Mouse (Mus musculus) MEL (cell line): ENCODE data around the gene Ubox5. TPM values are rescaled to one million over a fixed set of nuclear protein-coding genes. Genes with fewer than 3 reads are reported as not detected.

Experiments
- DNase-seq: peaks from one replicate; pipeline ENCODE4 v3.0.0; 2011; ENCODE audit warnings: low read depth, low spot score
- H3K27ac ChIP-seq: 2 replicates; pipeline ENCODE4 v1.5.1; 2012; ENCODE audit warnings: low read depth, mild to moderate bottlenecking, control low read depth, low read length, moderate library complexity; ENCODE audit not compliant: control insufficient read depth
- H3K27me3 ChIP-seq, 2 experiments: fragments of 150-350 bp in 1 of 2; sonication (generic) in 1 of 2; 2 replicates each; pipeline ENCODE4 v1.6.1; 2012; ENCODE audit warnings: low read length in 2 of 2, mild to moderate bottlenecking in 2 of 2, improper control_type of control experiment in 1 of 2, moderate library complexity in 1 of 2; ENCODE audit not compliant: insufficient read depth in 2 of 2, control insufficient read depth in 1 of 2
- H3K36me3 ChIP-seq, 2 experiments: 2 replicates each; pipeline ENCODE4 v1.6.1; 2012 to 2014; ENCODE audit warnings: low read length in 2 of 2, improper control_type of control experiment in 1 of 2, inconsistent platforms in 1 of 2, mild to moderate bottlenecking in 1 of 2; ENCODE audit not compliant: insufficient read depth in 2 of 2, control insufficient read depth in 1 of 2
- H3K4me1 ChIP-seq, 2 experiments: fragments of 150-350 bp in 1 of 2; sonication (generic) in 1 of 2; 2 replicates each; pipeline ENCODE4 v1.6.1; 2012; ENCODE audit warnings: low read length in 2 of 2, improper control_type of control experiment in 1 of 2, mild to moderate bottlenecking in 1 of 2; ENCODE audit not compliant: insufficient read depth in 2 of 2, control insufficient read depth in 1 of 2
- H3K4me3 ChIP-seq, 2 experiments: fragments of 150-350 bp in 1 of 2; sonication (generic) in 1 of 2; 2 replicates each; pipeline ENCODE4 v1.5.1; 2012; ENCODE audit warnings: low read depth in 2 of 2, low read length in 2 of 2, mild to moderate bottlenecking in 2 of 2, moderate library complexity in 2 of 2, control low read depth in 1 of 2, improper control_type of control experiment in 1 of 2; ENCODE audit not compliant: control insufficient read depth in 1 of 2, insufficient read depth in 1 of 2
- H3K79me2 ChIP-seq: 2 replicates; pipeline ENCODE4 v1.6.1; 2012; ENCODE audit warnings: mild to moderate bottlenecking, low read length, moderate library complexity; ENCODE audit not compliant: control insufficient read depth, poor library complexity, insufficient read depth
- H3K9ac ChIP-seq: 2 replicates; pipeline ENCODE4 v1.6.1; 2012; ENCODE audit warnings: low read depth, mild to moderate bottlenecking, control low read depth, low read length, moderate library complexity; ENCODE audit not compliant: control insufficient read depth, poor library complexity, severe bottlenecking
- H3K9me3 ChIP-seq: fragments of 150-350 bp; sonication (generic); replicated peaks from 2 replicates; pipeline ENCODE4 v1.6.1; 2012; ENCODE audit warnings: mild to moderate bottlenecking, low read length, improper control_type of control experiment, moderate library complexity; ENCODE audit not compliant: insufficient read depth
- CHD1 ChIP-seq: IDR thresholded peaks from 2 replicates; pipeline ENCODE4 v1.6.1; 2012; ENCODE audit warnings: low read depth, mild to moderate bottlenecking, inconsistent platforms, low read length, improper control_type of control experiment
- CTCF ChIP-seq, 3 experiments: IDR thresholded peaks in 2 of 3; conservative IDR thresholded peaks in 1 of 3; 2 replicates each; pipeline ENCODE4 v1.5.1; 2011 to 2012; ENCODE audit warnings: low read length in 3 of 3, low read depth in 2 of 3, mild to moderate bottlenecking in 2 of 3, improper control_type of control experiment in 1 of 3, inconsistent platforms in 1 of 3, mixed read lengths in 1 of 3, moderate library complexity in 1 of 3; ENCODE audit not compliant: control insufficient read depth in 1 of 3, insufficient read depth in 1 of 3, poor library complexity in 1 of 3, severe bottlenecking in 1 of 3
- E2F4 ChIP-seq: IDR thresholded peaks from 2 replicates; pipeline ENCODE4 v1.6.1; 2011; ENCODE audit warnings: low read depth, low read length, improper control_type of control experiment, borderline replicate concordance
- EP300 ChIP-seq, 2 experiments: IDR thresholded peaks; 2 replicates each; pipeline ENCODE4 v1.6.1; 2011; ENCODE audit warnings: improper control_type of control experiment in 2 of 2, low read length in 2 of 2, low read depth in 1 of 2, mild to moderate bottlenecking in 1 of 2
- ETS1 ChIP-seq: IDR thresholded peaks from 2 replicates; pipeline ENCODE4 v1.6.1; 2012; ENCODE audit warnings: low read depth, mild to moderate bottlenecking, inconsistent platforms, low read length, improper control_type of control experiment, moderate library complexity
- GABPA ChIP-seq: IDR thresholded peaks from 2 replicates; pipeline ENCODE4 v1.6.1; 2012; ENCODE audit warnings: low read depth, mild to moderate bottlenecking, inconsistent platforms, low read length, improper control_type of control experiment, moderate library complexity
- HCFC1 ChIP-seq: IDR thresholded peaks from 2 replicates; pipeline ENCODE4 v1.6.1; 2012; ENCODE audit warnings: low read depth, mild to moderate bottlenecking, inconsistent platforms, low read length, improper control_type of control experiment, moderate library complexity
- JUND ChIP-seq: IDR thresholded peaks from 2 replicates; pipeline ENCODE4 v1.6.1; 2011; ENCODE audit warnings: low read depth, mild to moderate bottlenecking, improper control_type of control experiment, low read length
- MAFK ChIP-seq: IDR thresholded peaks from 2 replicates; pipeline ENCODE4 v1.6.1; 2011; ENCODE audit warnings: low read depth, mild to moderate bottlenecking, low read length, improper control_type of control experiment, borderline replicate concordance
- MAX ChIP-seq: IDR thresholded peaks from 2 replicates; pipeline ENCODE4 v1.6.1; 2011; ENCODE audit warnings: low read length, improper control_type of control experiment
- MXI1 ChIP-seq: IDR thresholded peaks from 2 replicates; pipeline ENCODE4 v1.6.1; 2011; ENCODE audit warnings: mild to moderate bottlenecking, low read depth, low read length, improper control_type of control experiment
- MYB ChIP-seq: IDR thresholded peaks from 2 replicates; pipeline ENCODE4 v1.6.1; 2011; ENCODE audit warnings: mild to moderate bottlenecking, low read depth, low read length, improper control_type of control experiment
- MYC ChIP-seq: IDR thresholded peaks from 2 replicates; pipeline ENCODE4 v1.6.1; 2011; ENCODE audit warnings: low read depth, mild to moderate bottlenecking, low read length, improper control_type of control experiment, moderate library complexity
- POLR2AphosphoS5 ChIP-seq: IDR thresholded peaks from 2 replicates; pipeline ENCODE4 v1.6.1; 2012; ENCODE audit warnings: low read depth, borderline replicate concordance, mild to moderate bottlenecking, inconsistent platforms, low read length, moderate library complexity, mixed read lengths
- RAD21 ChIP-seq: IDR thresholded peaks from 2 replicates; pipeline ENCODE4 v1.6.1; 2011; ENCODE audit warnings: mild to moderate bottlenecking, low read depth, low read length, improper control_type of control experiment
- RCOR1 ChIP-seq: IDR thresholded peaks from 2 replicates; pipeline ENCODE4 v1.6.1; 2012; ENCODE audit warnings: low read depth, mild to moderate bottlenecking, inconsistent platforms, low read length, improper control_type of control experiment
- SIN3A ChIP-seq: IDR thresholded peaks from 2 replicates; pipeline ENCODE4 v1.6.1; 2012; ENCODE audit warnings: low read length, improper control_type of control experiment, inconsistent platforms
- SMC3 ChIP-seq: IDR thresholded peaks from 2 replicates; pipeline ENCODE4 v1.6.1; 2011; ENCODE audit warnings: low read depth, low read length, improper control_type of control experiment
- TAL1 ChIP-seq: IDR thresholded peaks from 2 replicates; pipeline ENCODE4 v1.6.1; 2012; ENCODE audit warnings: mild to moderate bottlenecking, inconsistent platforms, low read length, moderate library complexity, mixed read lengths
- TBP ChIP-seq: IDR thresholded peaks from 2 replicates; pipeline ENCODE4 v1.8.0; 2011; ENCODE audit warnings: low read depth, low read length, improper control_type of control experiment
- TCF12 ChIP-seq: IDR thresholded peaks from 2 replicates; pipeline ENCODE4 v1.6.1; 2014; ENCODE audit warnings: low read depth, mild to moderate bottlenecking, inconsistent platforms, low read length, improper control_type of control experiment, moderate library complexity
- UBTF ChIP-seq: IDR thresholded peaks from 2 replicates; pipeline ENCODE4 v1.6.1; 2012; ENCODE audit warnings: low read depth, mild to moderate bottlenecking, inconsistent platforms, low read length, improper control_type of control experiment, moderate library complexity, borderline replicate concordance; ENCODE audit not compliant: insufficient read depth
- ZKSCAN1 ChIP-seq: IDR thresholded peaks from 2 replicates; pipeline ENCODE4 v1.6.1; 2012; ENCODE audit warnings: low read depth, mild to moderate bottlenecking, inconsistent platforms, low read length, improper control_type of control experiment, moderate library complexity
- ZNF384 ChIP-seq: IDR thresholded peaks from 2 replicates; pipeline ENCODE4 v1.6.1; 2012; ENCODE audit warnings: low read depth, mild to moderate bottlenecking, inconsistent platforms, low read length, improper control_type of control experiment
- polyA plus RNA-seq, 2 experiments: library from polyadenylated mRNA; stranded (reverse) in 1 of 2; unstranded in 1 of 2; fragments of >175 nt in 1 of 2; fragments of >200 nt in 1 of 2; gene quantifications; 2 replicates each; pipeline versions ENCODE4 v1.2.1 to v1.2.4; 2012; ENCODE audit warnings: low replicate concordance in 2 of 2, low read depth in 1 of 2; ENCODE audit not compliant: insufficient read length in 2 of 2, insufficient read depth in 1 of 2, missing spikeins in 1 of 2
- total RNA-seq: library from RNA; depleted of rRNA; stranded (reverse); fragments of 300-350 nt; gene quantifications from 2 replicates; pipeline ENCODE4 v1.2.3, GENCODE M21; 2012

Ubox5 gene
- total and polyA plus RNA-seq, 3 experiments: 5.4 to 11.2 TPM; not detected in 1

GRCm38 (mm10) chr2:130628424-130628823, 1.4 kb downstream of the Ubox5 start:
- Histone ChIP-seq H3K9ac (peak overlapping the region; percentile 94), H3K27ac (no peak overlapping the region), H3K4me1 (peaks cover 0 to 13% of the 10 kb centered on the region in 2 experiments; a peak in 2 of 4 replicates), H3K27me3 (no peaks in the 10 kb centered on the region), H3K36me3 (peaks cover 17 to 18% of the 10 kb centered on the region in 2 experiments), H3K79me2 (peaks cover 35% of the 10 kb centered on the region), H3K4me3 (peak overlapping the region; percentile 92 to 99; a peak in 3 of 4 replicates), H3K9me3 (no peaks in the 10 kb centered on the region)
- TF ChIP-seq E2F4 (no peak), ZNF384 (peak; percentile 30; the same call in 1 of the 2 replicates), RAD21 (no peak; the same call in none of the 2 replicates), SIN3A (peak; percentile 3; the same call in 1 of the 2 replicates), ETS1 (no peak), MYB (no peak), JUND (no peak), CTCF (IDR thresholded peaks at IDR 0.05 in 2 of 3, conservative IDR thresholded peaks at IDR 0.05 in 1 of 3; ENCODE audit: control insufficient read depth in 1 of 3, insufficient read depth in 1 of 3, low read depth in 2 of 3, low read length in 3 of 3, poor library complexity in 1 of 3, severe bottlenecking in 1 of 3) (peak; percentile 37 to 52 (median 46)), CHD1 (no peak), TBP (no peak), SMC3 (0 out of 2 replicates have a peak, but pooled peaks have one; percentile 21)
- DNase-seq: peak; percentile 69

GRCm38 (mm10) chr2:130618972-130619371, 10.9 kb downstream of the Ubox5 start:
- H3K4me1 ChIP-seq: no peaks in the 10 kb centered on the region
- DNase-seq: no peak
- H3K9ac ChIP-seq: no peak overlapping the region
- H3K27me3 ChIP-seq: no peaks in the 10 kb centered on the region
- no peaks in the 10 kb centered on the region for H3K9me3 ChIP-seq
- peaks cover 10% of the 10 kb centered on the region for H3K79me2 ChIP-seq
- H3K27ac ChIP-seq: no peak overlapping the region
- H3K4me3 ChIP-seq: no peak overlapping the region
- H3K36me3 ChIP-seq: peaks cover 0 to 31% of the 10 kb centered on the region in 2 experiments; a peak in 2 of 4 replicates
- no peak for TF ChIP-seq POLR2AphosphoS5
- TF ChIP-seq HCFC1: no peak
- no peak for TF ChIP-seq MYB
- no peak for TF ChIP-seq EP300 (IDR thresholded peaks at IDR 0.05; ENCODE audit: low read depth in 1 of 2, low read length in 2 of 2)
- TF ChIP-seq TCF12: no peak
- no peak for TF ChIP-seq RCOR1
- TF ChIP-seq ETS1: no peak
- TF ChIP-seq CTCF (IDR thresholded peaks at IDR 0.05 in 2 of 3, conservative IDR thresholded peaks at IDR 0.05 in 1 of 3; ENCODE audit: control insufficient read depth in 1 of 3, insufficient read depth in 1 of 3, low read depth in 2 of 3, low read length in 3 of 3, poor library complexity in 1 of 3, severe bottlenecking in 1 of 3): no peak
- no peak for TF ChIP-seq MAFK
- TF ChIP-seq MXI1: no peak
- no peak for TF ChIP-seq UBTF
- TF ChIP-seq RAD21: no peak
- TF ChIP-seq MAX: no peak
- no peak for TF ChIP-seq GABPA
- no peak for TF ChIP-seq ZKSCAN1
- no peak for TF ChIP-seq TAL1
- TF ChIP-seq TBP: no peak
- no peak for TF ChIP-seq MYC
